Mouse (Mus musculus): ENCODE measurements at regions not wholly inside any gene's neighbourhood (a gene's known extent, or its start where the extent isn't known, plus 50 kb on each side); places are given as distances from the start of the nearest gene placed in this dataset.

DNA sequence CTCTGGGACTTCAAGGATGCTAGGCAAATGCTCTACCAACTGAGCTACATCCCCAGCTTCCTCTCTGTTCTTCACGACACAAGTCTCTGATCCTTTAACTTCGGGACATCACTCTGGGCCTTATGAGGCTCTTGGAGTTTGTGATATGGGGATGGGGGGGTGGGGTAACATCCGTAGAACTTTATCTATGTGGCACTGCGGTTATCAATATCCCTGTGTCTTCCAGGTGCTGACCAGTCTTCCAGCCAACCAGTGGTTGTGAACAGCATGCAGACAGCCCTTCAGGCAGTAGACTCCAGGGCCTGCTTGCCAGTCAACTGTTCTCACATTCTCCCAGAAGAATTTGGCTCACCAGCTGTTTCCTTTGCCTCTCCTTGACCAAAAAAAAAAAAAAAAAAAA is 244.7 kb upstream of the Hs6st1 start:
- Histone ChIP-seq H3K4me3 (ENCODE audit: insufficient read depth, low read length) (no peak overlapping the region), H3K4me1 (ENCODE audit: control insufficient read depth, insufficient read depth, low read length) (no peaks in the 10 kb centered on the region), H3K27ac (ENCODE audit: insufficient read depth, low read length) (no peak overlapping the region)
- TF ChIP-seq CTCF (IDR thresholded peaks at IDR 0.05; ENCODE audit: extremely low read depth, insufficient read depth, low read length) (no peak), POLR2A (IDR thresholded peaks at IDR 0.05; ENCODE audit: extremely low read depth, insufficient read depth, low read length) (no peak)

DNA sequence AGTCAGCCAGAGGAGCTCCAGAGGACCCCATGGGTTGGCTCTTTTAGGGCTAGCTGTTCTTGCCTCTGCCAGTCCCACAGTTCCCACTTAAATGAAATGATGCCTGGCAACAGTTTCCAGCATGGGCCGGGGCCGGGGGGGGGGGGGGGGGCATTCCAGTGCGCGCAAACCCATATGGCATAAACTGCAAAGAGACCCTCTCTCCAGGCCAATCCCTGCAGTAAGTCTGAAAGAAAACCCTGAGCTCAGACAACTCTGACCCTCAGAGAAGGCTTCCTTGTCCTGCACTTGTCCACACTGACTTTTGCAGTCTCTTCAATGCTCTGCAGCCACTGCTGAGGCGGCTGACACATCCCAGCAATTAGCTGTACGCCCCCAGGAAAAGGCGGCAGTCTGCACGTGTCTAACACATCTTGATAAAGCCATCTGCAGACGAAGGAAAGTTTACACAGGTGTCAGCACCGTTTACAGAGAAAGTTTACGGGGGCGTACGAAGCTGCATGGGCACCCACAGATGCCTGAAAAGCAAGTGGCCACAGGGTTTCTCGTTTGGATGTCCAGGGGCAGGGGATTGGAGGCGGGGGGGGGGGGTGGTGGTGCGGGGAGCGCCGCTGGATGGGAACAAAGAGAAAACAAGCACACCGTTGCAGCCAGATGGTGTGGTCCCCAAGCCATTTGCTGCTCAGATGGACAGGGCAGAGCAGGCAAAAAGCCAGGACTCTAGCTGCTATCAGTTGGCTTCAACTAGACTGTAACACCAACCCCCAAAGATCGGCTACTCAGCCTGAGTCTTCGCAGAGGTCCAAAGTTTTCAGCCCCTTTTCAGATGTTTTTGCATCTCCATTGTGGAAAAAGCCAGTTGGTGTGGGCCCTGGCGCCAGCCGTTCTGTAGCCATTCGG is 244.0 kb upstream of the Hs6st1 start:
- H3K27ac ChIP-seq (ENCODE audit: insufficient read depth, low read length), result no peak overlapping the region
- no peak for TF ChIP-seq CTCF (IDR thresholded peaks at IDR 0.05; ENCODE audit: extremely low read depth, insufficient read depth, low read length)
- no peak for TF ChIP-seq POLR2A (IDR thresholded peaks at IDR 0.05; ENCODE audit: extremely low read depth, insufficient read depth, low read length)
- no peaks in the 10 kb centered on the region for H3K4me1 ChIP-seq (ENCODE audit: control insufficient read depth, insufficient read depth, low read length)
- no peak overlapping the region for H3K4me3 ChIP-seq (ENCODE audit: insufficient read depth, low read length)

DNA sequence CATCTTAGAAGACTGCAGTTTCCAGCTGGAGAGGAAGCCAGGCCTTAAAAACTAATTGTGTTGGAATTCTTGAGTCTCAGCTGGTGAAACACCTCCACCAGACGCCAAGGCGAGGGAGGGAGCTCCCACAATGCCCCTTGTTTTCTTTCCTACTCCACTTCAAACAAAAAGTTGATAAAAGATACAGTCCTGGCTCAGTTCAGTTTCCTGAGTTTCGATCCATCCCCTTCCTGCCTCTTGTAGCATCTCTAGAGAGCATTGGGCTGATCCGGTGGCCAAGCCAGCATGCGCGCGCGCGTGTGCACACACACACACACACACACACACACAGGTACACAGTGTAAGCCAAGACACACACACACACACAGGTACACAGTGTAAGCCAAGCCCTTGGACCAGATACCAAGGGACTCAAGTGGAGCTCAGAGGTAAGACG is 242.7 kb upstream of the Hs6st1 start:
- Histone ChIP-seq H3K4me1 (ENCODE audit: control insufficient read depth, insufficient read depth, low read length) (no peaks in the 10 kb centered on the region), H3K4me3 (ENCODE audit: insufficient read depth, low read length) (no peak overlapping the region), H3K27ac (ENCODE audit: insufficient read depth, low read length) (no peak overlapping the region)
- no peak for TF ChIP-seq CTCF (IDR thresholded peaks at IDR 0.05; ENCODE audit: extremely low read depth, insufficient read depth, low read length)
- no peak for TF ChIP-seq POLR2A (IDR thresholded peaks at IDR 0.05; ENCODE audit: extremely low read depth, insufficient read depth, low read length)

DNA sequence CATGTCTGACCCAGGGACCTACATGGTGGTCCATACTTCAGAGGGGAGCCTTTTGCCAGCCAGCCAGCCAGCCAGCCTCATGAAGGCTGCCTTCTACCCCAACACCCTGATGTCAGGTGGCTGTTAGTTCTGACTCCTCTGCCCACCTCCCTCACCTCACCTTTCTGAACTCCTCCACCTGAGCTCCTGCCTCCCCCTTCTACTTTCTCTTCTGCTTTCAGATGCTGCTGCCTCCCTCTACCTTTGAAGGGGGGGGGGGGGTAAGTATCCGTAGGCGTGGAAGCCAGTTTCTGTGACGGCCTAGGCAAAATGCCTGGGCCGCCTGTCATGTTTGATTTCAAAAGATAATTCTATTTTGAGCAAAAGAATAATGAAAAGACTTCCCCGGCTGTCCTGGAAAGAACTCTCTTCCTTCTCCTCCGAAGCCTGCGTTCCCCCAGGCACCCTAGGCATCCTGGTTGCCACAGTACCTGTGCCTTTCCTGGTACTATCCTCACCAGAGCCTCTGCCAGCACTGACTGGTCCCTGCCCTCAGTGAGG is 241.6 kb upstream of the Hs6st1 start:
- Histone ChIP-seq H3K4me3 (ENCODE audit: insufficient read depth, low read length) (no peak overlapping the region), H3K27ac (ENCODE audit: insufficient read depth, low read length) (no peak overlapping the region), H3K4me1 (ENCODE audit: control insufficient read depth, insufficient read depth, low read length) (no peaks in the 10 kb centered on the region)
- TF ChIP-seq CTCF (IDR thresholded peaks at IDR 0.05; ENCODE audit: extremely low read depth, insufficient read depth, low read length) (no peak), POLR2A (IDR thresholded peaks at IDR 0.05; ENCODE audit: extremely low read depth, insufficient read depth, low read length) (no peak)

DNA sequence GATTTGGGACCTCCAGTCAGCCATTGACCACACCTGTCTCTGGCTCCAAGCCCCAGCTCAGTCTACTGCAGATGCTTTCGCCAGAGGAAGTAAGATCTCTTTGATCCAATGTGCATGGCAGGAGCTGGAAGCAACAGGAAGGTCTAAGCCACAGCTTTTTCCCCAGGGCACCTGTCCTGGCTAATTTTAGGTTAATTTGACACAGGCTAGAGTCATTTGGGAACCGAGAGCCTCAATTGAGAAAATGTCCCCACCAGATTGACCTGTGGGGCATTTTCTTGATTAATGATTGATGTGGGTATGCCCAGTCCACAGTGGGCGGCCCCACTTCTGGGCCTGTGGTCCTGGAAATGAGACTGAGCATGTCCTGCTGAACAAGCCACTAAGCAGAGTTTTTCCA is 240.7 kb upstream of the Hs6st1 start:
- H3K27ac ChIP-seq (ENCODE audit: insufficient read depth, low read length), result no peak overlapping the region
- TF ChIP-seq CTCF (IDR thresholded peaks at IDR 0.05; ENCODE audit: extremely low read depth, insufficient read depth, low read length) (no peak), POLR2A (IDR thresholded peaks at IDR 0.05; ENCODE audit: extremely low read depth, insufficient read depth, low read length) (no peak)

DNA sequence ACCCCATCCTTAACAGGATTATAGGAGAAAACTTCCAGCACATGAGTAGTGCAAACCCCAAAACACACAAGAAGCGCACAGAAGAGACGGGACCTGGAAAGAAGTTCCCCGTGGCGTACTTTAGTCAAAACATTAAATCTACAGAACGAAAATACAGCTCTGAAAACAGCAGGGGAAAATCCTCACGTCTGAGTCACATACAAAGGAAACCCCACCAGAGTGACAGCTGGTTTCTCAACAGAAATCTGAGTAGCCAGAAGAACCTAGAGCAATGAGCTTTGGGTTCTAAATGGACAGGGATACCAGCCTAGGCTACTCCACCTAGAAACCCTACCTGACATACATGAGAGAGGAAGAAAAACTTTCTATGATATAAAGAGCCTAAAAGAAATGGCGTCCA is 234.0 kb upstream of the Hs6st1 start:
- no peaks in the 10 kb centered on the region for H3K4me1 ChIP-seq (ENCODE audit: control insufficient read depth, insufficient read depth, low read length)
- TF ChIP-seq POLR2A (IDR thresholded peaks at IDR 0.05; ENCODE audit: extremely low read depth, insufficient read depth, low read length), result no peak
- no peak for TF ChIP-seq CTCF (IDR thresholded peaks at IDR 0.05; ENCODE audit: extremely low read depth, insufficient read depth, low read length)
- H3K27ac ChIP-seq (ENCODE audit: insufficient read depth, low read length), result no peak overlapping the region
- H3K4me3 ChIP-seq (ENCODE audit: insufficient read depth, low read length), result no peak overlapping the region

More for the DNA sequence above, 240.7 kb upstream of the Hs6st1 start:
- Histone ChIP-seq H3K4me1 (ENCODE audit: control insufficient read depth, insufficient read depth, low read length) (no peaks in the 10 kb centered on the region), H3K4me3 (ENCODE audit: insufficient read depth, low read length) (no peak overlapping the region)

DNA sequence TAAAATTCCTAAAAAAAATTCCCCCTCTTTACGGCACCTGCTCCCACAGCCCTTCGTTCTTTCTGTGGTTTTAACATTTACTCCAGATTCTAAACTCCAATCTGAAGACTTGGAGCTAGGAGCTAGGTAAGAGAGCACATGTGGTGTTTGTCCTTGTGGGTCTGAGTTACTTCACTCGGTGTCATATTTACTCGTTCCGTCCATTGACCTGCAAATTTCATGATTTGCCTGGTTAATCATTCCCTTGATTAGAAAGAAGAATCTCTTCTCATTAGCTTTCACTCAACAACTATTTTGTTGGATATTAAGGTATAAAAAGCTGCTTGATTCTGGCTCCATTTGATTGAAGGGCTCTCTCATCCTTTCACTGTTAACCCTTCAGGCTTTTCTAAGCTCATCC is 231.6 kb upstream of the Hs6st1 start:
- H3K4me3 ChIP-seq (ENCODE audit: insufficient read depth, low read length), result no peak overlapping the region
- TF ChIP-seq CTCF (IDR thresholded peaks at IDR 0.05; ENCODE audit: extremely low read depth, insufficient read depth, low read length), result no peak
- TF ChIP-seq POLR2A (IDR thresholded peaks at IDR 0.05; ENCODE audit: extremely low read depth, insufficient read depth, low read length), result no peak
- no peak overlapping the region for H3K27ac ChIP-seq (ENCODE audit: insufficient read depth, low read length)
- no peaks in the 10 kb centered on the region for H3K4me1 ChIP-seq (ENCODE audit: control insufficient read depth, insufficient read depth, low read length)

DNA sequence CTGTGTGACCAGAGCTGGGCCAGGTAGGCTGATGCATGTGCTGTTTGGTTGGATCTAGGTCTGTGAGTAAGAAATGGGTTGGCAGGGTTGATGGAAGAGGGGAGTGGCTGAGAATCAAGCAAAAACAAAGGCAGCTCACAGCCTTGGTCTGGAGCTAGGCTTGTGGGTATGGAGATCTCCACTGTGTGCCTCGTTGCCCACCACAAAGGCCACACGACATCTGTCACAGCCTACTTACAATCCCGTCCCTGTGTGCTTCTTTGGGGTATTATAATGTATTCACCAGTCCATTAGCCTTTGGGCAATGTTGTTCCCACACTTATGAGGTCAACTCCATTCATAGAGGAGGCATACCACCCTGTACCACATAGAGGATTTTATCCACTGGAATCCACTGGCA is 229.6 kb upstream of the Hs6st1 start:
- H3K27ac ChIP-seq (ENCODE audit: insufficient read depth, low read length), result no peak overlapping the region
- TF ChIP-seq POLR2A (IDR thresholded peaks at IDR 0.05; ENCODE audit: extremely low read depth, insufficient read depth, low read length) (no peak), CTCF (IDR thresholded peaks at IDR 0.05; ENCODE audit: extremely low read depth, insufficient read depth, low read length) (no peak)
- H3K4me1 ChIP-seq (ENCODE audit: control insufficient read depth, insufficient read depth, low read length), result no peaks in the 10 kb centered on the region
- no peak overlapping the region for H3K4me3 ChIP-seq (ENCODE audit: insufficient read depth, low read length)

DNA sequence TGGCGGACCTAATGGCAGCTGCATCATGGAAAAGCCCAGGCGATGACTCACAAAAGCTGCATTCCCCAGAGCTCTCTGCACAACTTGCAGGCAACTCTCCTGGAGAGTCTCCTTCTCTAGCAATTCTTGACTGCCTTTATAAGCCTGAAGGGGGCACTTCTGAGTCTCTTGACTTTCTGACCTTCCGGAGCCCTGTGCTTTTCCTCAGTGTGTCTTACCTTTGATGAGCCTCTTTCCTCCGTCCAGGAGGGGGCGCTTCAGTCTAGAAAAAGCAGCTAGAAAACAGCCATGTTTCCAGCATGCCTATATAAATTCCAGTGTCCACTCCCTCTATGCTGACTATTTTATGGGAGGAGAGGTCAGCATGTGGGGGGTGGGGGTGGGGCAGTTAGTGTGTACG is 228.8 kb upstream of the Hs6st1 start:
- Histone ChIP-seq H3K27ac (ENCODE audit: insufficient read depth, low read length) (no peak overlapping the region), H3K4me3 (ENCODE audit: insufficient read depth, low read length) (no peak overlapping the region), H3K4me1 (ENCODE audit: control insufficient read depth, insufficient read depth, low read length) (no peaks in the 10 kb centered on the region)
- TF ChIP-seq POLR2A (IDR thresholded peaks at IDR 0.05; ENCODE audit: extremely low read depth, insufficient read depth, low read length), result no peak
- TF ChIP-seq CTCF (IDR thresholded peaks at IDR 0.05; ENCODE audit: extremely low read depth, insufficient read depth, low read length), result no peak

DNA sequence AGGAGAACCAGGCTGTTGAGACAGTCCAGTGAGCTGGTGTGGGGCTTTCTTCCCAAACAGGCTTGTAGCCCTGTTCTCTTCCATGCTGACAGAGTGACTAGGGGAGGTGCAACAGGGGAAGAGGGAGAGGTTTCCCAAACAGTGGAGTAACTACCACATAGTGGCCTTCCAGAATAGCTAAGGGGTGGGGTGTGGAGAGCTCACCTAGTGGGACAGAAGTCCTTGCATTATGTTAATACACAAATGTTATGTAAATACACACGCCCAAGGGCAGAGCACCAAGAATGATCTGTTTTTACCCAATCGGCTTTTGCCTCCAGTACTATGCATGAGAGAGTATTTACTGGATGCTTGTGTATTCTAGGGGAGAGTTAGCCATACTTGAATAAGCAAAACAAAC is 226.6 kb upstream of the Hs6st1 start:
- H3K4me3 ChIP-seq (ENCODE audit: insufficient read depth, low read length), result no peak overlapping the region
- H3K27ac ChIP-seq (ENCODE audit: insufficient read depth, low read length), result no peak overlapping the region
- TF ChIP-seq CTCF (IDR thresholded peaks at IDR 0.05; ENCODE audit: extremely low read depth, insufficient read depth, low read length) (no peak), POLR2A (IDR thresholded peaks at IDR 0.05; ENCODE audit: extremely low read depth, insufficient read depth, low read length) (no peak)
- H3K4me1 ChIP-seq (ENCODE audit: control insufficient read depth, insufficient read depth, low read length), result no peaks in the 10 kb centered on the region
